Mouse (Mus musculus) neutrophil, adult 59 days (primary cell): ENCODE results near the gene Cd72. TPM values are rescaled to one million over a fixed set of nuclear protein-coding genes. Genes with fewer than 3 reads are reported as not detected.

Experiments used
- total RNA-seq, 2 experiments: library from RNA; stranded (reverse); gene quantifications; 1 replicate in 1 of 2; 2 replicates in 1 of 2; pipeline ENCODE4 v1.2.4; 2023

The Cd72 gene
- 10 to 100 TPM in 1 of 2 experiments, 1 to 10 TPM in 1; 2.2 to 24.5 TPM for total RNA-seq

GRCm38 (mm10) chr4:43454041-43454836 is at the start of gene Cd72:
Cd72 (minus strand) TSS chr4:43454628.

GRCm38 (mm10) chr4:43499407-43500333 is 45.2 kb upstream of the Cd72 start, which contains the start of gene Arhgef39:
Arhgef39 (minus strand) TSS chr4:43499695.

GRCm38 (mm10) chr4:43492821-43493185 is 38.4 kb upstream of the Cd72 start, which contains the start of gene Ccdc107:
Ccdc107 (plus strand) TSS chr4:43492900.

GRCm38 (mm10) chr4:43483535-43484091 is 29.2 kb upstream of the Cd72 start, which contains the start of gene Sit1:
Sit1 (minus strand) TSS chr4:43483734.

GRCm38 (mm10) chr4:43441639-43442038 is 12.8 kb downstream of the Cd72 start, which contains the start of gene Tesk1:
Tesk1 (plus strand) TSS chr4:43441939.

GRCm38 (mm10) chr4:43428946-43429345 is 25.5 kb downstream of the Cd72 start, which contains the start of gene Fam166b:
Fam166b (minus strand) TSS chr4:43429134.

Other genes with a start within 250 kb of the Cd72 start
- gene Atp8b5, start 187.5 kb downstream of the Cd72 start, total RNA-seq: under 1 TPM in 1 of 2 experiments, not detected in 1; 0.38 TPM
- gene Rusc2, start 72.6 kb downstream of the Cd72 start, total RNA-seq: 1 to 10 TPM; 2.9 to 3.4 TPM
- not detected for gene Fam166b, start 25.5 kb downstream of the Cd72 start, total RNA-seq
- gene Tesk1, start 12.7 kb downstream of the Cd72 start, total RNA-seq: 1 to 10 TPM; 5.8 to 8.1 TPM
- under 1 TPM in 1 of 2 experiments, not detected in 1; 0.31 TPM for gene Sit1, start 29.1 kb upstream of the Cd72 start, total RNA-seq
- 1 to 10 TPM; 5.1 to 5.2 TPM for gene Ccdc107, start 38.3 kb upstream of the Cd72 start, total RNA-seq
- gene Arhgef39, start 45.1 kb upstream of the Cd72 start, total RNA-seq: 10 to 100 TPM; 31.2 to 32.1 TPM
- gene Car9, start 52.3 kb upstream of the Cd72 start, total RNA-seq: 1 to 10 TPM; 1.1 to 2.6 TPM
- gene Tpm2, start 69.1 kb upstream of the Cd72 start, total RNA-seq: under 1 TPM; 0.60 to 0.68 TPM
- gene Creb3, start 107.7 kb upstream of the Cd72 start, total RNA-seq: 10 to 100 TPM; 67.4 to 72.8 TPM
- 100 to 1,000 TPM; 547 to 593 TPM for gene Tln1, start 108.1 kb upstream of the Cd72 start, total RNA-seq
- 10 to 100 TPM; 47.1 to 49.4 TPM for gene Rgp1, start 124.1 kb upstream of the Cd72 start, total RNA-seq
- 10 to 100 TPM; 28.4 to 32.8 TPM for gene Gba2, start 124.2 kb upstream of the Cd72 start, total RNA-seq
- not detected for gene Msmp, start 129.9 kb upstream of the Cd72 start, total RNA-seq
- under 1 TPM; 0.33 to 0.80 TPM for gene Npr2, start 177.3 kb upstream of the Cd72 start, total RNA-seq
- gene Spag8, start 199.0 kb upstream of the Cd72 start, total RNA-seq: not detected
- gene Hint2, start 201.8 kb upstream of the Cd72 start, total RNA-seq: 10 to 100 TPM in 1 of 2 experiments, 1 to 10 TPM in 1; 8.7 to 10.2 TPM
- gene Tmem8b, start 214.3 kb upstream of the Cd72 start, total RNA-seq: under 1 TPM; 0.60 to 0.66 TPM
- gene Fam221b, start 214.5 kb upstream of the Cd72 start, total RNA-seq: under 1 TPM in 1 of 2 experiments, not detected in 1; 0.11 TPM
- gene Olfr70, start 246.2 kb upstream of the Cd72 start, total RNA-seq: not detected